Mouse (Mus musculus): ENCODE measurements around the gene Rsu1. TPM values are rescaled to one million over a fixed set of nuclear protein-coding genes. Genes with fewer than 3 reads are reported as not detected.

The Rsu1 gene
- total and polyA plus RNA-seq, 3 experiments: 39.9 to 51.7 (median 47.1) TPM

DNA sequence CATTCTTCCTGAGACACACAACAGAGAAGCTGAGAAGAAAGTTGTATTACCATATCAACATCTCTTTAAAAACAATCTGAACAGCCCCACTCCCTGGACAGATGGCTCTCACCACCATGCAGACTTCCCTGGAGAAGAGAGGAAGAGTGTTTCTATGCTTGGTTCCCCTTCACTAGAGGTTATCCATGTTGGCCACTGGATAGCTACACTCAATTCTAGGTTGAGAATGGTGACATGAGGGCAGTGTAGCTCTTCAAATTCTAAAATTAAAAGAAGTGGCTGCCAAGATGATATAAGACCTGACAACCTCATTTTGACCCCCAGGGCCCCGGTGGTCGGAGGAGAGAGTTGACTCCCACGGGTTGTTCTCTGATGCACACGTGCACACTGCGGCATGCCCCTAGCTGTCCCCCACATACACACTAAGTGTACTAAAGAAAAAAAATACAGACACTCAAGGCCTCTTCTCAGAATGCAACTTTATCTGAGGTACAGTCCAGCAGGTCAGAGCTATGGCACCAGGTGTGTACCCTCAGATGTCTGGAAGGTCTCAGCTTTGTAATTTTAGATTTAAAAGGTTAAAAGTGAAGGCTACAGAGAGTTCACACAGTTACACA, 179.7 kb downstream of the Rsu1 start:
- WGBS: 59% methylated on average over 5 of the region's 5 CpGs
- no peak overlapping the region for H3K9ac ChIP-seq (ENCODE audit: low read depth, low read length)
- no peak overlapping the region for H3K27ac ChIP-seq
- H3K27me3 ChIP-seq (ENCODE audit: control insufficient read depth, insufficient read depth, low read length): no peaks in the 10 kb centered on the region
- DNase-seq: no peak
- no peak overlapping the region for H3K4me3 ChIP-seq
- H3K36me3 ChIP-seq (ENCODE audit: control insufficient read depth, insufficient read depth, low read length): no peaks in the 10 kb centered on the region; the same call in 1 of the 2 replicates
- intact Hi-C loops (cut with DNase I): no loop called here
- TF ChIP-seq EP300 (IDR thresholded peaks at IDR 0.05; ENCODE audit: insufficient read depth, low read depth, low read length): no peak
- no peak for TF ChIP-seq POLR2A (IDR thresholded peaks at IDR 0.05; ENCODE audit: insufficient read depth, low read depth, low read length)
- TF ChIP-seq CTCF (IDR thresholded peaks at IDR 0.05): no peak
- H3K79me2 ChIP-seq (replicated peaks; ENCODE audit: control insufficient read depth, insufficient read depth, low read length): no peaks in the 10 kb centered on the region
- H3K4me1 ChIP-seq (ENCODE audit: control insufficient read depth, insufficient read depth, low read length): no peaks in the 10 kb centered on the region; the same call in 1 of the 2 replicates

DNA sequence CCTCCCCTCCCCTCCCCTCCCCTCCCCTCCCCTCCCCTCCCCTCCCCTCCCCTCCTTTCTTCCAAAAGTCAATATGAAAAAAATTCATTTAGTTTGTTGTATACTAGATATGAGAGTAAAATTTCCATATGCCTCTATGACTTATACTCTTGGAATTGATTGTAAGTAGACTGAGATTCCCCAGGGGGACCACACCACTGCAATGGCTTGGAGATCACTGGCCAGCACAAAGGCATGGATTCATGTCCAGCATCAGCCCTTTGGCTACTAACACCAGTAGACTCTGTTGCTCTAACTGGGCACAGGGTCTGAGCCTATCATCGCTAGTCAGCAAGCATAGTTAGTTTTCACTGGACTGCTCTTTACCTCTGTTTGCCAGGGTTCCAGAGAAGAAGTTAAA, 180.4 kb downstream of the Rsu1 start:
- Histone ChIP-seq H3K4me3 (no peak overlapping the region), H3K36me3 (ENCODE audit: control insufficient read depth, insufficient read depth, low read length) (no peaks in the 10 kb centered on the region; the same call in 1 of the 2 replicates), H3K4me1 (ENCODE audit: control insufficient read depth, insufficient read depth, low read length) (no peaks in the 10 kb centered on the region; the same call in 1 of the 2 replicates), H3K9ac (ENCODE audit: low read depth, low read length) (no peak overlapping the region), H3K27ac (no peak overlapping the region), H3K79me2 (replicated peaks; ENCODE audit: control insufficient read depth, insufficient read depth, low read length) (no peaks in the 10 kb centered on the region), H3K27me3 (ENCODE audit: control insufficient read depth, insufficient read depth, low read length) (no peaks in the 10 kb centered on the region)
- WGBS: 79% methylated on average over 1 of the region's 1 CpGs
- no peak for DNase-seq
- intact Hi-C loops (cut with DNase I): no loop called here
- no peak for TF ChIP-seq EP300 (IDR thresholded peaks at IDR 0.05; ENCODE audit: insufficient read depth, low read depth, low read length)
- no peak for TF ChIP-seq CTCF (IDR thresholded peaks at IDR 0.05)
- no peak for TF ChIP-seq POLR2A (IDR thresholded peaks at IDR 0.05; ENCODE audit: insufficient read depth, low read depth, low read length)

DNA sequence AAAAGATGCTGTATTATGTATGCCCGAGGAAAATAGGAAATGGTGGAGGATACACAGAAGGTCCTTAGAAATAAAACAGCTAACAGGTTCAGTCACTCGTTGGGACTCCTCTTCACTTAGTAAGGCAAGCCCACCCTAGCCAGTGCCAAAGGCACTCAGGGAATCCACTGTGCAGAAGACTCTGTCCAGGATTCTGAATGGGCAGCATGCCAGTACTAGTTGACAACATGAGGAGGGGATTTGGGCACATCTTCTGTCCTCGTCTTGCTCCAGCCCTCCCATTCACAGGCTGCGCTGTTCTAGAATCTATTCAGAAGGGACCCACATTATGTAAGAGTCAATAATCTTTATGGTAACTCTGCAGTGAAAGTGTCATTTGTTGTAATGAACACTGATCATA, 181.4 kb downstream of the Rsu1 start:
- no peaks in the 10 kb centered on the region; the same call in 1 of the 2 replicates for H3K4me1 ChIP-seq (ENCODE audit: control insufficient read depth, insufficient read depth, low read length)
- no peaks in the 10 kb centered on the region; the same call in 1 of the 2 replicates for H3K36me3 ChIP-seq (ENCODE audit: control insufficient read depth, insufficient read depth, low read length)
- WGBS: 83% methylated on average over 4 of the region's 4 CpGs
- no peaks in the 10 kb centered on the region for H3K27me3 ChIP-seq (ENCODE audit: control insufficient read depth, insufficient read depth, low read length)
- intact Hi-C loops (cut with DNase I): no loop called here
- H3K27ac ChIP-seq: no peak overlapping the region
- H3K79me2 ChIP-seq (replicated peaks; ENCODE audit: control insufficient read depth, insufficient read depth, low read length): no peaks in the 10 kb centered on the region
- DNase-seq: no peak
- TF ChIP-seq POLR2A (IDR thresholded peaks at IDR 0.05; ENCODE audit: insufficient read depth, low read depth, low read length) (no peak), EP300 (IDR thresholded peaks at IDR 0.05; ENCODE audit: insufficient read depth, low read depth, low read length) (no peak), CTCF (IDR thresholded peaks at IDR 0.05) (no peak)
- no peak overlapping the region for H3K4me3 ChIP-seq
- H3K9ac ChIP-seq (ENCODE audit: low read depth, low read length): no peak overlapping the region

DNA sequence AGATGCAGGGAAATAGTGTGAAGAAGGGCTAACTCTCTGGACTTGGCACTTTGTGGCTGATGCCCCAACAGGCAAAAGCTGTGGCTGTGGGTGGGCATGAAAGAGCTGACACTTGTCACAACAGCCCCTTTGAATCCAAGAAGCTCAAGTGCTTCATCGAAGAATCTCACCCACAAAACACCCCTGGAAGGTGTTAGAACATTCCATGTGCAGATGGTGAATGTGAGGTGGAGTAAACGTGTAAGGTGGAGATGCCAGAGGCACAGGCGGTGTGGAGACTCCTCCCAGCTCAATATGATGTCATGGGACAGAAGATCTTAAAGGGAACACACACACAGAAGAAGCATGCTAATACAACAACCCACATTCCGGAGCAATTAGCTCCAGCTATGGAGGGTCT, 182.9 kb downstream of the Rsu1 start:
- WGBS: 76% methylated on average over 4 of the region's 4 CpGs
- intact Hi-C loops (cut with DNase I): no loop called here

DNA sequence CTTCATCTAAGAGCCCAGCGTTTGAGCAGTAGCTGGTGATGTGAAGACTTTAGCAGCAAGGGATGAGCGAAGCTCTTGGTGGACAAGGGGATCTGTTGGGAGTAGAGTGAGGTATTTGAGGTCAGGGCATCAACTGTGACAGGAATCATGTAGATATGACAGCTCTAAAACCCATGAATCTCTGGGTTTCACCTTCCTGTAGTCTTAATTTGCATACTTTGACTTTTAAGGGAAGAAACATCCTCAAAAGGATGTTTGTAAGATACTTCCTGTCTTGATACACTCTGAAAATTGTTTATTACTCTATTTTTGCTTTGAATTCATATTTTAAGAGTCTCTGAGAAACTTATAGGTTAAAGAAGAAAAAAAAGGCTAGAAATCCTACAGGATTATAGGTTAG, 183.4 kb downstream of the Rsu1 start:
- no peak for DNase-seq
- H3K27ac ChIP-seq: no peak overlapping the region
- TF ChIP-seq POLR2A (IDR thresholded peaks at IDR 0.05; ENCODE audit: insufficient read depth, low read depth, low read length) (no peak), EP300 (IDR thresholded peaks at IDR 0.05; ENCODE audit: insufficient read depth, low read depth, low read length) (no peak), CTCF (IDR thresholded peaks at IDR 0.05) (no peak)
- H3K36me3 ChIP-seq (ENCODE audit: control insufficient read depth, insufficient read depth, low read length): no peaks in the 10 kb centered on the region; the same call in 1 of the 2 replicates
- 98% methylated on average over 2 of the region's 2 CpGs for WGBS
- H3K27me3 ChIP-seq (ENCODE audit: control insufficient read depth, insufficient read depth, low read length): no peaks in the 10 kb centered on the region
- no peak overlapping the region for H3K9ac ChIP-seq (ENCODE audit: low read depth, low read length)
- H3K79me2 ChIP-seq (replicated peaks; ENCODE audit: control insufficient read depth, insufficient read depth, low read length): no peaks in the 10 kb centered on the region
- intact Hi-C loops (cut with DNase I): no loop called here
- no peak overlapping the region for H3K4me3 ChIP-seq
- no peaks in the 10 kb centered on the region; the same call in 1 of the 2 replicates for H3K4me1 ChIP-seq (ENCODE audit: control insufficient read depth, insufficient read depth, low read length)

More for the DNA sequence above, 182.9 kb downstream of the Rsu1 start:
- no peaks in the 10 kb centered on the region for H3K79me2 ChIP-seq (replicated peaks; ENCODE audit: control insufficient read depth, insufficient read depth, low read length)
- no peaks in the 10 kb centered on the region; the same call in 1 of the 2 replicates for H3K36me3 ChIP-seq (ENCODE audit: control insufficient read depth, insufficient read depth, low read length)
- no peak overlapping the region for H3K4me3 ChIP-seq
- H3K9ac ChIP-seq (ENCODE audit: low read depth, low read length): no peak overlapping the region
- DNase-seq: no peak
- H3K4me1 ChIP-seq (ENCODE audit: control insufficient read depth, insufficient read depth, low read length): no peaks in the 10 kb centered on the region; the same call in 1 of the 2 replicates
- no peak overlapping the region for H3K27ac ChIP-seq
- H3K27me3 ChIP-seq (ENCODE audit: control insufficient read depth, insufficient read depth, low read length): no peaks in the 10 kb centered on the region
- TF ChIP-seq CTCF (IDR thresholded peaks at IDR 0.05) (no peak), POLR2A (IDR thresholded peaks at IDR 0.05; ENCODE audit: insufficient read depth, low read depth, low read length) (no peak), EP300 (IDR thresholded peaks at IDR 0.05; ENCODE audit: insufficient read depth, low read depth, low read length) (no peak)

DNA sequence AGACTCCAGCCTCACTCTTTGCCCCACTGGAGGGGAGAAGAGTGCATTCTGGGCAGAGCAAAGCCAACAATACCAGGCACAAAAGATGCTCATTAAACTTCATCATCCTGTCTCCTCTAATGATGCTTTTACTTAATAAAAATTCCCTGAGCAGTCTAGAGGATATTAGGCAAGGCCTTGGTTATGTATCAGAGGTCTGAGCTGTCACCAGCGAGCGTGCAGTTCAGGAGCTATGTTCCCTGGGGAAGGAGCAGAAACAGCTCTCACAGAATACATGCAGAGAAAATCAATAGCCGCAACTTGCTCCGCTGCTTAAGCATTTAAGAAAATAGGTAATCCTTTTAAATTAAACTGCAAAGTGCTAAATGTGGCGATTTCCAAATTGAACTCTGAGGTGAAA, 187.0 kb downstream of the Rsu1 start:
- H3K36me3 ChIP-seq (ENCODE audit: control insufficient read depth, insufficient read depth, low read length): no peaks in the 10 kb centered on the region
- TF ChIP-seq POLR2A (IDR thresholded peaks at IDR 0.05; ENCODE audit: insufficient read depth, low read depth, low read length) (no peak), EP300 (IDR thresholded peaks at IDR 0.05; ENCODE audit: insufficient read depth, low read depth, low read length) (no peak), CTCF (IDR thresholded peaks at IDR 0.05) (no peak)
- no peak overlapping the region for H3K9ac ChIP-seq (ENCODE audit: low read depth, low read length)
- 85% methylated on average over 5 of the region's 5 CpGs for WGBS
- H3K27me3 ChIP-seq (ENCODE audit: control insufficient read depth, insufficient read depth, low read length): no peaks in the 10 kb centered on the region
- H3K4me1 ChIP-seq (ENCODE audit: control insufficient read depth, insufficient read depth, low read length): no peaks in the 10 kb centered on the region
- intact Hi-C loops (cut with DNase I): no loop called here
- H3K27ac ChIP-seq: no peak overlapping the region
- H3K79me2 ChIP-seq (replicated peaks; ENCODE audit: control insufficient read depth, insufficient read depth, low read length): no peaks in the 10 kb centered on the region
- DNase-seq: no peak
- H3K4me3 ChIP-seq: no peak overlapping the region
